Mouse (Mus musculus) G1E (cell line): ENCODE data around the gene Desi1.
"Not testable (repeated sequence)": the region's sequence is repeated elsewhere in the genome, so short reads cannot be mapped to it uniquely, and the experiment has no call there.

Source experiments
- CTCF ChIP-seq: IDR thresholded peaks from 2 replicates; pipeline ENCODE4 v1.5.1; 2012; ENCODE audit warnings: low read depth, low read length, inconsistent platforms, mixed read lengths
- GATA1 ChIP-seq: IDR thresholded peaks from 2 replicates; pipeline ENCODE4 v1.6.1; 2012; ENCODE audit warnings: borderline replicate concordance, low read length, inconsistent platforms, mixed read lengths
- GATA2 ChIP-seq: IDR thresholded peaks from 2 replicates; pipeline ENCODE4 v1.6.1; 2012; ENCODE audit warnings: low read depth, low read length, inconsistent platforms, borderline replicate concordance
- POLR2AphosphoS5 ChIP-seq: IDR thresholded peaks from 2 replicates; pipeline ENCODE4 v1.6.1; 2012; ENCODE audit warnings: low read depth, low read length, inconsistent platforms; ENCODE audit not compliant: insufficient replicate concordance
- TAL1 ChIP-seq: conservative IDR thresholded peaks from 2 replicates; pipeline ENCODE4 v1.6.1; 2012; ENCODE audit warnings: low read depth, low read length, inconsistent platforms, mixed read lengths

DNA sequence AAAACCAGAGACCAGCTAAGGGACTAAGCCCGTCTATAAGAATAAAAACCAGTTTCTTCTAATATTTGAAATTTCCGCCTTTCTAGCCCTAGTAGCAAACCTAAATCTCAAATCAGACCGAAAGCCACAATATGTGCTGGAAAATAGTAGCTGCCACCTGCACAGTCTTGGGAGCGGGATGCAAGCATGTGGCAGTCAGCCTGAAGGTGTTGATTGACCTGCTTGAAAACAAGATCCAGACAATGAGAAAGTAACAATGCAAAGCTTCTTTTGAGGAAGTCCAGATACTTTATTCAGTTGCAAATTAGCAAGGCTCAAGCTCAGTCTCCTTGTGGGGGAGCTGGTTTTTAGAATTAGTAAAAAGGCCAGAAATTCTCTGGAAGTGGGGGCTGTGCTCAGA, 63.2 kb downstream of the Desi1 start:
- not testable (repeated sequence) for TF ChIP-seq CTCF, TAL1, GATA1, GATA2, POLR2AphosphoS5
